In the genomic region with DNA sequence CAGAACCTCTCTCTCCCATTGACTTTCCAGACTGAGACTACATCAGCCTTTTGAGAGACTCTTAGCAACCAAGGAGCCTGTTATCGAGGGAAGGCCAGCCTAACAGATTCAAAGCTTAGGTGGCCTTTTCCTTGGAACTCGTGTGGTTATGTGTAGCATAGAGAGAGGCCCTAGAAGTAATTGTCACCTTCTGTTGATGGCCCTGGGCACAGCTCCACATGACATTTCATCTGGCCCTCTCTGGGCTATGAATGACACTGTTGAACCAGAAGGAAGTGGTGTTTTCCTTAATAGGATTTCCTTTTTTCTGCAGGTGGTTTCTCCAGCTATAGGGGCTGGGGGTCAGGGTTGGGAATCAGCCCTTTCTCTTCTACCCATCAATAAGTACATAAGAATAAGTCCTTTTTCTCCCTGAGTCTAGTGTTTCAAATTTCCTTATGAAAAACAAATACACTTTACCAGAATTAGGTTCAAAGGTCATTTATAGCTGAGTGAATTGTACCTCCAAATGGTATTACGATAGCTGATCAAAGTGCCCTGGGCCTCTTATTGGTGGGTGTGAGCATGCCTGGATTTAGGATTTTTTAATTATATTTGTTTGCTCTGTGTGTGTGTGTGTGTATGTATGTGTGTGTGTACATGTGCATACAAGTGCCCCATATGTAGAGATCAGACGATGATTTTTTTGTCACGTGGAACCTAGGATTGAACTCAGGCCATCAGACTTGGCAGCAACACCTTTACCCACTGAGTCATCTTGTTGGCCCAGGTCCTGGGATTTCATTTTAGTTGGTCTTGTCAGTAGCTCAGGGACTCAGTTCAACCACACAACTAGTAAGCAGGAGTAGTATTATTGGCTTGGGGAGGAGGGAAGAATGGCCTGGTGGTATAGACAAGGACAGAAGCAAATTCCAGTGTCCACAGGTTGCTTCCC, we compare ENCODE assay signal across 13 mouse cellular contexts.
DNase-seq lines count a peak whose midpoint lies in the region; ATAC-seq and TF ChIP-seq lines count a peak whose summit lies in the region.
"Had no signal": no experiment of that assay in that cellular context is flagged by ENCODE, and none has a peak within 500 bp of the region (broad histone marks: within the 10 kb centered on the region; RNA-seq: fewer than 3 reads in every experiment).

No protein-coding gene starts in this region.

- peak overlapping the region; percentile 68 for H3K4me3 ChIP-seq in gastrocnemius, adult 2 months
- H3K4me3 ChIP-seq: hindbrain, embryonic 10.5 days; midbrain, embryonic 12.5 days had no signal

- DNase-seq in cerebellum, adult 8-10 months: peak; percentile 42
- no peak for DNase-seq in cerebellum, adult 11-12 months
- no peak for DNase-seq in gastrocnemius, adult 2 months
- DNase-seq in gastrocnemius, postnatal 25 days: no peak
- peak; percentile 38 to 59 for DNase-seq in adrenal gland, postnatal 36 days
- DNase-seq in large intestine, adult 2 months (ENCODE audit: low read depth, low spot score): peak; percentile 87
- DNase-seq in urinary bladder, postnatal 25 days (ENCODE audit: low spot score): no peak
- DNase-seq: kidney, adult 2 months; retina, postnatal 1 day had no signal

- intact Hi-C loops in gastrocnemius, adult 2 months (cut with DNase I): loop anchor here (2.0 to 5.0 kb wide), 2 partner anchors 48 to 104 kb away; no protein-coding TSS in a partner anchor

- 14% methylated on average over 5 of the region's 5 CpGs for WGBS in large intestine, adult 2 months

- peak overlapping the region; percentile 84 for H3K27ac ChIP-seq in gastrocnemius, adult 2 months
- H3K27ac ChIP-seq: hindbrain, embryonic 10.5 days; midbrain, embryonic 12.5 days had no signal

- no peak for ATAC-seq in megakaryocyte, adult 5-6 weeks (ENCODE audit: poor library complexity, severe bottlenecking)
- ATAC-seq: lung, postnatal 0 days had no signal

- TF ChIP-seq CTCF in gastrocnemius, adult 2 months (IDR thresholded peaks at IDR 0.05): no peak

Comparison
In these comparisons a context has a peak if more than half of its experiments do, and no peak if none do; other contexts are left out.
1. DNase-seq: peak in cerebellum, adult 8-10 months (single experiment), adrenal gland, postnatal 36 days (2 of 2) and large intestine, adult 2 months (single experiment); none in cerebellum, adult 11-12 months (single experiment), gastrocnemius, adult 2 months (single experiment), gastrocnemius, postnatal 25 days (single experiment) and urinary bladder, postnatal 25 days (single experiment).